Mouse (Mus musculus) hindbrain, embryonic 10.5 days (tissue): ENCODE data around the gene Nutf2-ps1. TPM values are rescaled to one million over a fixed set of nuclear protein-coding genes. Genes with fewer than 3 reads are reported as not detected.

ENCODE experiments used
- DNase-seq: peaks from one replicate; pipeline ENCODE4 v3.0.0-alpha.2; 2017; ENCODE audit warnings: low spot score
- H3K27ac ChIP-seq: fragments of 300-500 bp; sonication (generic); 2 replicates; pipeline ENCODE4 v1.5.1; 2016; ENCODE audit warnings: mild to moderate bottlenecking, moderate library complexity
- H3K27me3 ChIP-seq: fragments of 300-500 bp; sonication (generic); 2 replicates; pipeline ENCODE4 v1.6.1; 2016; ENCODE audit warnings: mild to moderate bottlenecking; ENCODE audit not compliant: poor library complexity, insufficient read depth, severe bottlenecking
- H3K36me3 ChIP-seq: fragments of 300-500 bp; sonication (generic); 2 replicates; pipeline ENCODE4 v1.6.1; 2016; ENCODE audit warnings: mild to moderate bottlenecking, moderate library complexity
- H3K4me1 ChIP-seq: fragments of 300-500 bp; sonication (generic); replicated peaks from 2 replicates; pipeline ENCODE4 v1.6.1; 2016; ENCODE audit warnings: mild to moderate bottlenecking
- H3K4me3 ChIP-seq: fragments of 300-500 bp; sonication (generic); 2 replicates; pipeline ENCODE4 v1.5.1; 2016; ENCODE audit warnings: mild to moderate bottlenecking, moderate library complexity
- H3K9me3 ChIP-seq: fragments of 300-500 bp; sonication (generic); 2 replicates; pipeline ENCODE4 v1.6.1; 2016; ENCODE audit warnings: mild to moderate bottlenecking, moderate library complexity
- WGBS: fragments of 180-500 bp; shearing (Covaris S2); methylation state at CpG from one replicate; pipeline ENCODE4 v1.1.7; 2016; 5-methylcytosine and 5-hydroxymethylcytosine counted together
- polyA plus RNA-seq: library from polyadenylated mRNA; unstranded; fragments of >200 nt; fragmentation: Nextera tagmentation; extraction: Ambion mirVana; gene quantifications from 2 replicates; pipeline ENCODE4 v1.2.1, GENCODE M21; 2016

Nutf2-ps1 gene
- polyA plus RNA-seq, 1 experiment from 2014 or later: 516 TPM

GRCm38 (mm10) chr19:53564174-53564573, 24.7 kb downstream of the Nutf2-ps1 start:
- Histone ChIP-seq H3K4me1 (peaks cover 5% of the 10 kb centered on the region; the same call in 1 of the 2 replicates), H3K36me3 (no peaks in the 10 kb centered on the region), H3K27me3 (no peaks in the 10 kb centered on the region), H3K27ac (no peak overlapping the region), H3K9me3 (no peaks in the 10 kb centered on the region), H3K4me3 (no peak overlapping the region)
- 60% methylated on average over 4 of the region's 4 CpGs for WGBS
- no peak for DNase-seq

GRCm38 (mm10) chr19:53560436-53560835, 28.4 kb downstream of the Nutf2-ps1 start:
- 78% methylated on average over 3 of the region's 3 CpGs for WGBS

DNA sequence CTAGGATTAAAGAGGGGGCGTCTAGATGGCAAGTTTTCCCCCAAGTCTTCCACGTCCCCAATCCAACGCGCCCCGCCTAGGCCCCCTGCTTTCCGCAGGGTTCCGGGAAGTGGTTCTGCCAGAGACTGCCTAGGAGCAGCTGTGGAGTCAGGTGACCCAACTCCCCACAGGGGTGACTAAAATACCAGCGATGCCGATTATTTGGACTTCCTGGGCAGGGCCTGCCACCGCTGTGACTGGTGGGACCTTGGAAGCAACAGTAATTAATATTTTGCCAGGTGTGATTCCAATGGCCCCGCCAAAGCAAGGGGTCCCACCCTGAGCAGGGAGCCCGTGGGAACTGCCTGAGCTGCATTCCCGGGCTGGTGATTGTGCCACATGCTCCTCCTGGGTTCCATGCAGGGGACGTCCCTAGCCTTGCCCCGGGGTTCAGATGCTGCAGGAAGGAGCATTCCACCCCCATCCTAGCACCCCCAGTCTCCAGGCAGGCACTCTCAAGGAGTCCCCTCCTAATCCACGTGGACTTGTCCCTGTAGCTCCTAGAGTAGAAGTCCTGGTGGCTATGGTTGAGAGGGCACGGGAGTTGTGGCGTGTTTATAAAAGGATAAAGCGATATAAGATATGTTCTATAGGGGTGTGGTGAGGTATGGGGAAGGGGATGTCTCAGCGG, 31.5 kb downstream of the Nutf2-ps1 start:
- 31% methylated on average over 20 of the region's 20 CpGs for WGBS
- H3K4me3 ChIP-seq: peak overlapping the region; percentile 36
- H3K9me3 ChIP-seq: no peaks in the 10 kb centered on the region
- DNase-seq: peak; percentile 15
- H3K27me3 ChIP-seq: no peaks in the 10 kb centered on the region
- no peak overlapping the region for H3K27ac ChIP-seq
- peaks cover 24% of the 10 kb centered on the region for H3K4me1 ChIP-seq
- no peaks in the 10 kb centered on the region for H3K36me3 ChIP-seq

More at GRCm38 (mm10) chr19:53560436-53560835, 28.4 kb downstream of the Nutf2-ps1 start:
- no peak overlapping the region for H3K4me3 ChIP-seq
- no peaks in the 10 kb centered on the region for H3K9me3 ChIP-seq
- no peak overlapping the region for H3K27ac ChIP-seq
- H3K36me3 ChIP-seq: no peaks in the 10 kb centered on the region
- no peak for DNase-seq
- no peaks in the 10 kb centered on the region for H3K27me3 ChIP-seq
- H3K4me1 ChIP-seq: peaks cover 15% of the 10 kb centered on the region

DNA sequence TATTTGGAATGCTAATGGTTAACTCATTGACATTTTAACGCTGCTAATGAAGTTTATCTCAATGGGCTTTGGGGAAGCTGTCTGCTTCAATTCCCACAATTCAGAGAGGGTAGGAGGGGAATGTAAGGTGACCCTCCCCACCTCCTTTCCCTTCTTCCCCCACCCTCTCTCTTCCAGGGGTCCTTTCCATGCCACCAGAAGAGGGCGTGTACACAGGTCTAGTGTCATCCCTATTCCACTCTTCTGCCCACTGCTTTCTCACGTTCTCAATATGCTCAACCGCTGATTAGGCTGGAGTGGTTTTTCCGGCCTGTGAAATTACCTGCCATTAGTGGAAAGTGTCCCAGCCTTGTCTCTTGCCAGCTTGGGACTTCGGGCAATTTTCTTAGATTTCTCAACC, 32.0 kb downstream of the Nutf2-ps1 start:
- H3K4me3 ChIP-seq: peak overlapping the region; percentile 36; the same call in 1 of the 2 replicates
- peaks cover 28% of the 10 kb centered on the region for H3K4me1 ChIP-seq
- no peak overlapping the region for H3K27ac ChIP-seq
- H3K27me3 ChIP-seq: no peaks in the 10 kb centered on the region
- H3K9me3 ChIP-seq: no peaks in the 10 kb centered on the region
- no peaks in the 10 kb centered on the region for H3K36me3 ChIP-seq
- WGBS: 34% methylated on average over 6 of the region's 6 CpGs
- no peak for DNase-seq

DNA sequence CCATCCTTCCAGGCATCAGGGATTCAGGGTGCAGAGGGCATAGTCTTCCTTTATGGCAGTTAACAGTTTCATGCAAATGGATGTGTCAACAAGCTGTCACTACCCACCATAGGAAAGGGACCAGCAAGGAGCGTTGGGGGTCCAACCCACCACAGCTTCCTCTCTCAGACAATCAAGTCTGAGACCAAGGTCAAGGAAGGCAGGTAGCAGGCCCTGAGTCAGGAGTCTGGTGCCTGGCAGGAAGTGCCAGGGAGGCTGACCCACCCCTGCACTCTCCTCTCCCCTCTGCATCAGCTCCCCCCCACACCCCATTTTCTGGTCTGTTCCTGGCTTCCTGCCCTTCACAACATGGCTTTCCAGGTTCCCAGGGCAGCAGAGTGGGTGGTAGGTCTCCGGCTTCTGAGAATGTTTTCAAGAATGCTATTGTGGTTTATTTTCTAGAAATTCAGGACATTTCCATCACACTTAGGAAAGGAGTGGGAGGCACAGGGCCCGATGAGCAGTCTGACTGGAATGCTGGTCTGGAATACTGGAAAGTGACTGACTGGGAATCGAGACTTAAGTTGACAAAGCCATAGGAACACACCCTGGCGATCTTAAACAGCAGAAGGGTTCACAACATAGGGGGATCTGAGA, 33.8 kb downstream of the Nutf2-ps1 start:
- H3K27ac ChIP-seq: no peak overlapping the region
- 0 out of 2 replicates have a peak, but pooled peaks cover 3% of the 10 kb centered on the region for H3K27me3 ChIP-seq
- H3K9me3 ChIP-seq: no peaks in the 10 kb centered on the region
- H3K36me3 ChIP-seq: no peaks in the 10 kb centered on the region
- no peak overlapping the region for H3K4me3 ChIP-seq
- WGBS: 79% methylated on average over 5 of the region's 5 CpGs
- H3K4me1 ChIP-seq: peaks cover 28% of the 10 kb centered on the region
- no peak for DNase-seq

DNA sequence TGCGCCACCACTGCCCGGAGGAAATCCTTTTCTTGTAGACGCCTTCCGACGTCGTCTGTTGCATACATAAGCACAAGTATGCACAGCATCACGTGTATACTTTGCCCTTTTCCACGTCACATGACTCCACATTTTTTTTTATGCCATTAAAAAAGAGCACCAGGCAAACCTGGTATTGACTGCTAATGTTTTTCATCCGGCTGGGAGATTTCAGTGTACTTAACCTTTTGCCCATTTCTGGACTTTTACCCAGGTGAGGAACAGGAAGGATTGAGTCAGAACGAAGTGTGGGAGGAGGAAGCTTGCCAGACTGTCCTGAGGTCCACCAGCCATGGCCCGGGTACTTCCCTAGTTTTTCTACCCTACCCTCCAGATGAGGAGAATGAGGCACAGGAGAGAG, 34.5 kb downstream of the Nutf2-ps1 start:
- DNase-seq: no peak
- 91% methylated on average over 11 of the region's 11 CpGs for WGBS
- Histone ChIP-seq H3K27ac (no peak overlapping the region), H3K4me3 (no peak overlapping the region), H3K27me3 (0 out of 2 replicates have a peak, but pooled peaks cover 3% of the 10 kb centered on the region), H3K4me1 (peaks cover 28% of the 10 kb centered on the region), H3K9me3 (no peaks in the 10 kb centered on the region), H3K36me3 (no peaks in the 10 kb centered on the region)

DNA sequence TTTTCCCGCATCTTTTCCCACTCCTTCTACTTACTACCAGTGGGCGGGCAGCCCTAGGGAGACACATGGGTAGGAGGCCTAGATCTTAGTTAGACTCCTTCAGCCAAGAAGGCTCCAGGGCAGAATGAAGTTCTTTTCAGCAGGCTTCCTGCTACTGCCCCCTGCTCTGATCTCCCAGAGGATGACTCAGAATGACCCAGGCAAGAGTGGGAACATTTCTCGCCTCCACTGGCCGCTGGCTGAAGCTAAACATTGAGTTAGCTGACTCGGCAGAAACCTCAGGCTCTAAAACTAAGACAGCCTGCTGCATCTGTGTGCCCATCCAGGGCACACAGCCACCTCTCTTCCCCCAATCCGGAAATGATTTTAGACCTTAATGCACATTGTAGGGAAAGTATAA, 36.1 kb downstream of the Nutf2-ps1 start:
- Histone ChIP-seq H3K27ac (no peak overlapping the region), H3K27me3 (peaks cover 7% of the 10 kb centered on the region; the same call in 1 of the 2 replicates), H3K36me3 (no peaks in the 10 kb centered on the region), H3K4me3 (no peak overlapping the region), H3K4me1 (peaks cover 35% of the 10 kb centered on the region), H3K9me3 (no peaks in the 10 kb centered on the region)
- WGBS: 61% methylated on average over 6 of the region's 6 CpGs
- DNase-seq: no peak

DNA sequence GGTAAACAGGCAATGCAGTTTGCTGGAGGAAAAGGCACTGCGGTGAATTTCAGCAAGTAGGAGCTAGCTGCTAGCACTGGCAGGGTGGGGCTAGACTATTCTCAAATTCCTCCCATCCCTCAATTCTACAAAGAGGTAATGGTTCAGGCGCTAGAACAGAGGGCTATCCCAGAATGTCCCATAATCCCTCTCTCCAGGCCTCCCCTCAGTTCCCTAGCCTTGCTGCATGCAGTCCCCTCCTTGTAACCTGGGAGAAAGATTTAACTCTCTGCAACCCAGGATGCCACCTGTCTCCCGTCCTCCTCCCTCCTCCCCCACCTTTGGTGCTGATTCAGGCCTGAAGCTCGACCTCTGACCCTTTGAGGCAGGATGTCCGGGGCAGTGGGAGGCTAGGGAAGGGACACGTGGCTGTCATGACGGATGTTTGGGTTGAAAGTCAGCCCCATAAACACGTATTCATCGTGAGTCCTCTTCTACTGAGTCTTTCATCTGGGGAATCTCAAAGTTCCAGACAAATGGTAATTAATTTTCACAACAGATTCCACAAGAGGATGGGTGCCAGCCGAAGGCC, 36.6 kb downstream of the Nutf2-ps1 start:
- 30% methylated on average over 10 of the region's 10 CpGs for WGBS
- no peak for DNase-seq
- Histone ChIP-seq H3K27me3 (peaks cover 7% of the 10 kb centered on the region; the same call in 1 of the 2 replicates), H3K36me3 (no peaks in the 10 kb centered on the region), H3K4me3 (no peak overlapping the region), H3K27ac (no peak overlapping the region), H3K9me3 (no peaks in the 10 kb centered on the region), H3K4me1 (peaks cover 35% of the 10 kb centered on the region)

- Histone ChIP-seq H3K4me1 (peaks cover 31% of the 10 kb centered on the region), H3K27ac (no peak overlapping the region), H3K4me3 (no peak overlapping the region), H3K9me3 (no peaks in the 10 kb centered on the region), H3K36me3 (no peaks in the 10 kb centered on the region), H3K27me3 (peaks cover 7% of the 10 kb centered on the region; the same call in 1 of the 2 replicates)
- 85% methylated on average over 12 of the region's 12 CpGs for WGBS
- no peak for DNase-seq
Observed at GRCm38 (mm10) chr19:53550972-53551371, 37.9 kb downstream of the Nutf2-ps1 start.

GRCm38 (mm10) chr19:53547597-53547996, 41.3 kb downstream of the Nutf2-ps1 start:
- no peak overlapping the region for H3K4me3 ChIP-seq
- no peaks in the 10 kb centered on the region for H3K36me3 ChIP-seq
- peak overlapping the region; percentile 68 for H3K27ac ChIP-seq
- H3K27me3 ChIP-seq: peaks cover 7% of the 10 kb centered on the region; the same call in 1 of the 2 replicates
- H3K9me3 ChIP-seq: no peaks in the 10 kb centered on the region
- peak; percentile 60 for DNase-seq
- WGBS: 20% methylated on average over 8 of the region's 8 CpGs
- peaks cover 21% of the 10 kb centered on the region for H3K4me1 ChIP-seq

GRCm38 (mm10) chr19:53544923-53545561, 43.8 kb downstream of the Nutf2-ps1 start:
- no peak for DNase-seq
- Histone ChIP-seq H3K27ac (no peak overlapping the region), H3K4me1 (peaks cover 15% of the 10 kb centered on the region), H3K27me3 (peaks cover 4% of the 10 kb centered on the region; the same call in 1 of the 2 replicates), H3K9me3 (no peaks in the 10 kb centered on the region), H3K36me3 (peaks cover 10% of the 10 kb centered on the region), H3K4me3 (no peak overlapping the region)
- WGBS: 66% methylated on average over 4 of the region's 4 CpGs

GRCm38 (mm10) chr19:53543602-53544001, 45.3 kb downstream of the Nutf2-ps1 start:
- no peak for DNase-seq
- Histone ChIP-seq H3K9me3 (no peaks in the 10 kb centered on the region), H3K27me3 (peaks cover 4% of the 10 kb centered on the region; the same call in 1 of the 2 replicates), H3K4me3 (no peak overlapping the region), H3K36me3 (peaks cover 15% of the 10 kb centered on the region), H3K4me1 (peaks cover 15% of the 10 kb centered on the region), H3K27ac (no peak overlapping the region)
- 56% methylated on average over 5 of the region's 5 CpGs for WGBS
